Mouse (Mus musculus) WW6 (cell line): ENCODE measurements around the gene Mrs2.

ENCODE experiments used
- DNase-seq: peaks from one replicate; pipeline ENCODE4 v3.0.0-alpha.2; 2013; ENCODE audit warnings: low read depth, low spot score

The Mrs2 gene

DNA sequence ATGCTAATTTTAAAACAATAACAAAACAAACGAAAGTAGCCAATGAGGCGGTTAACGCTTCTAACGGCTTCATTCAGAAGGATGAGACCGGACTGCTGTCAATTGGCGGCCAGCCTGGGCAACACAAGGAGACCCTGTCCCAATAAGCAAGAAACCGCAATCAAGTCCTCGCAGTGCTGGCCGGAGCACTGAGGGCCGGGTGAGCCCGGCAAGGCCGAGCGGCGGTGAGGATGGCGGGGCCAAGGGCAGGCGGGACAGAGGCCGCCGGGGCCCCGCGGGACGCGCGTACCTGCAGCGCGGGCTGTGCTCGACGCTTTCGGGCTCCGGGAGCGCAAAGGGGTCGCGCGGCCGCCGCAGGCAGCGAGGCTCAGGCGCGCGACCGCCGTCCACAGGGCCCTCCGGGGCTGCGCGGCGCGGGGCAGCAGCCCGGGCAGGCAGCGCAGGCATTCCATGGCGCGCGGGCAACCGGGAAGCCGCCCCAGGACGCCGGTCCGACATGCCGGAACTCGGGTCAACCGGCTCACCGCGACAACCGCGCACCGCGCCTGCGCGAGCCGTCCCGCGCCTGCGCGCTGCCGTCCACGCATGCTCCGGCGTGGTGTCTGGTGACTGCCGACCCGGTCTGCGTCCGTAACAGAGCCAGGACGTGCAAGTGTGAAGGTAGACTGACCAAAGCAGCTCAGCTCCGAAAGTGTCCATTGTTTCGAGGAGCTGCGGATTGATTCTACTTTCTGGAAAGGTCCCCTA lies at the start of gene Mrs2:
Gene Mrs2 (minus strand): TSS at position 587 of the 747 bp plus-strand sequence.
- DNase-seq: peak; percentile 38

DNA sequence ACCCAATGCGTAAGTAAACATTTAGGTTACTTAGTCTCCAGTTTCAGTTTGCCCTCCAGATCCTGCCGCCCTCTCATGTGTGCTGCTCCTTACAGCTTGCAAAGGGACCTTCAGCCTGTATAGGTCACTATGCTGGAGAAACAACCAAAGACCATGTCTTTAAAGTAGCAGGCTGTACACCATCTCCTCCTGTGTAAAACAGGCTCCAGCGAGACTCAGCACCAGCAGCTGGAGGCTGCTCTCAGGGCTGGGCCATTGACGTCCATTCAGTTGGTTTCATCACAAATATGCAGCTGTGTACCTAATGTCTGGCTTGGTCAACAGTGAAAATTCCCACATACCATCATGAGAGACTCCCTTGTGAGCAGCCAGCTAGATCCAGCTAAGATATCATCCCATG lies 49.6 kb upstream of the Mrs2 start:
- DNase-seq: no peak

DNA sequence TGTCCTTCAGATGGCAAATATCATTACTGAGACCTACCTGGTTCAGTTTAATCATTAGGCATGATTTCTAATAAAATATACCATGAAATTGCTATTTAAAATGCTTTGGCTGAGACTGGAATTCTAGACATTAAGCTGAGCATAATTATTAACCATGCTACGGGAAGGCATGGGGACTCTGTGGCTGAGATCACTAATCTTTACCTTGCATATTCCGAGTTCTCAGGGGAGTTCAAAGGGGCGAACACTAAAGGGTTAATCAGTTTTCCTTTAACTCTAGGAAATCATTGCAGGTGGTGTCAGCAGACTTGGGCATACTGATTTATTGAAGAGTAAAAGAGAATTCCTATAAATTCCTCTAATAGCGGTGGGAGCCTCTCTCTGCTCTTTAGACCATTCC lies 47.0 kb upstream of the Mrs2 start:
- no peak for DNase-seq

DNA sequence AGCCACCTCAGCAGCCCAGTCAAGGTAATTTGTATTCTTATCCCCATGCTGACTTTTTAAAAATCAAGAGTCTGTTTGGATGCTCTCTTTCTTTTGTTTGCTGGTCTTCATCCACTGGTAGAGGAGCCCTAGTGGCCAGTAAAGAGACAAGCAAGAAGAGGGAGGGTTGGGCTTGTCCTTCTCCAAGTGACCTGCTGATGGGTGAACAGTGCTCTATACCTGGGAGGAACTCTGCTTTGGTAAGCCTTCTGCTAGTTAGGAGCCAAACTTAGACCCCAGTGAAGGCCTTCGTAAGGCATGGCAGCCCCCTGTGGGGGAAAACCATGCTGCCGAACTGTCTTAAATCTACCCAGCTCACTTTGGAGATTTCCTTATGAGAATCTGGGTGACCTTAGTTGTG lies 46.5 kb upstream of the Mrs2 start:
- DNase-seq: no peak

DNA sequence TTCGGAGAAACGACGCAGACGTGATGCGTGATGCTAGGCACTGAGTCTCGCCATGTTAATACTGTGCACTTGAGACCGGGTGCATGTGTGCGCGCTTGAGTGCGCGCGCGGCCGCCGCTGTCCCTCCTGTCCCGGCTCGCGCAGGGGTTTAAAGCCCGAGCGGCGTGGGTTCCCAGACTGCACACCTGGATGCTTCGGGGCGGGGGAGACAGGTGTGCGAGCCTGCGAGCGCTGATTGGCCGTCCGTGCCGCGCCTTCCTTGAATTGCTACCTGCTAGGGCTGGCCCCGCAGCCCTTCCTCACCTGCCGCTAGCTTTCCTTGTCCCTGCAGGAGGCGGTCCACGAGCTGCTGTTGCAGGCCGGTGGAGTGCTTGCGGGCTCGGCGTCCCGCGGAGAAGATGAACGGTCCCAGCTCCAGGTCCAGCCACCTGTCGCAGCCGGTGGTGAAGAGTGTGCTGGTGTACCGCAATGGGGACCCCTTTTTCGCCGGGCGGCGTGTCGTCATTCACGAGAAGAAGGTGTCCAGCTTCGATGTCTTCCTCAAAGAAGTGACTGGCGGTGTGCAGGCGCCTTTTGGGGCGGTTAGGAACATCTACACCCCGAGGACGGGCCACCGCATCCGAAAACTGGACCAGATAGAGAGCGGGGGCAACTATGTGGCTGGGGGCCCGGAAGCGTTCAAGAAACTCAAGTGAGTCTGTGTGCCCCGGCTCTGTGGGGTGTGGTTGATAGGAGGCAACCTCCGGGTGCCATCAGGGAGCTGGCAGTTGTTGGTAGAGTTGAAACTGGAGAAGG lies 35.9 kb upstream of the Mrs2 start, which contains the start of gene Dcdc2a:
Gene Dcdc2a (plus strand): TSS at position 132 of the 795 bp plus-strand sequence.
- peak; percentile 26 for DNase-seq

DNA sequence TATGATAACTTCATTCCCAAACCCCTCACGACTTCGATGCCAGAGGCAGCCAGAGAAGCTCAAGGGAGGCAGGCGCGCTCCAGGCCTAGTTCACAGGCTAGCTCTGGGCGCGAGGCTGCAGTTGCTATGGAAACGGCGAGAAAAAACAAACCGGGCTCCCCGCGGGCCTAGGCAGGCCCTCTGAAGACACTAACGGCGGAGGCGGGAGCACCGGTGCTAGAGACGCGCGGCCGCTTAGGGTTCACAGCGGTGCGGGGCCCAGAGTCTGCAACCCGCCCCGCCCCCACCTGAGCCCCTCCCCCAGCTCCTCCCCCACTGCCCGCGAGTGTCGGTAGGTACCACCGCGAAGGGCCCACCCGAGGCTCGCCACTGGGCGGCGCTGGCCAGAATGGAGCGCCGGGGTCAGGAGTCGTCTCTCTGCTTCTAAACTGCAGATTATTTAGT lies 35.0 kb upstream of the Mrs2 start:
- peak; percentile 34 for DNase-seq

DNA sequence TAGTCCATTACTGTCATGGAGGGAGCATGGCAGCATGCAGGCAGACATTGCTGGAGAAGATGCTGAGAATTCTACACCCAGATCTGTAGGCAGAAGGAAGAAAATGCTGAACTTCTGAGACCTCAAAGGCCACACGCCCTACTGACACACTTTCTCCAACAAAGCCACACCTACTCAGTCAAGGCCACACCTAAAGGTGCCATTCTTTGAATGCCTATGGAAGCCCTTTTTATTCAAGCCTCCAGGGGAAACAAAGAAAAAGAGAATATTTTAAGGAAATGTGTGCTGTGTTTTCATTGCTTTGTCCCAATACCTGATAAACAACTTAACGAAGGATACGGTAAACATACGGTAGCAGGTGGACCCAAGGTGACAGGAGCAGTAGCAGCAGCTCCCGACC lies 32.5 kb upstream of the Mrs2 start:
- no peak for DNase-seq

DNA sequence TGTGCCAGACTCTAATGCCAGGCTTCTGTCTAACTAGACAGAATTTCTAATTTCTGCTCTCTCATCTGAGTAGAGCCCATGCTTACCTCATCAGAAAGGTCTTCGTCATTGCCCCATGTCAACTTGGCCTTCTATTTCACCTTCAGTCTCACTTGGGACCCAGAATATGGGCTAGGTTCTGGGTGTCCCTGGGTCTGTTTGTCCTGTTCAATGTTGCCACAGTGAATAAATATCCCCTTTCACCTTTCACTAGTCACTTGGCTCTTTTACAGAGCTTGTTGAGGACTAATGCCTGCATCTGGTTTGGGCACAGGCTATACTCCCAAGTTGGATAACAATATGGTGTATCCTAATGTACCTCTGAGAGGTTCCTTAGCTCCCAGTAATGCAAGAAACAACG lies 19.3 kb upstream of the Mrs2 start:
- DNase-seq: no peak

DNA sequence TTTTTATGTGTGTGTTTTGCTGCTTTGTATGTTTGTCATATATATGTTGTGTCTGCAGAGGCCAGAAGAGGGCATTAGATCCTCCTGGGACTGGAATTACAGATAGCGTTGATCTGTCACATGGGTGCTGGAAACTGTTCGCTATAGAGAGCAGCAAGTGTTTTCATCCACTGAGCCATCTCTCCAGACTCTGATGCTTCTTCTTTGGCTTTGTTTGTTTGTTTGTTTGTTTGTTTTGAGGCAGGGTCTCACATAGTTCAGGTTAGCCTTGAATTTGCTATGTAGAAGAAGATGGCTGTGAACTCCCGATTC lies 6.9 kb upstream of the Mrs2 start:
- DNase-seq: no peak

DNA sequence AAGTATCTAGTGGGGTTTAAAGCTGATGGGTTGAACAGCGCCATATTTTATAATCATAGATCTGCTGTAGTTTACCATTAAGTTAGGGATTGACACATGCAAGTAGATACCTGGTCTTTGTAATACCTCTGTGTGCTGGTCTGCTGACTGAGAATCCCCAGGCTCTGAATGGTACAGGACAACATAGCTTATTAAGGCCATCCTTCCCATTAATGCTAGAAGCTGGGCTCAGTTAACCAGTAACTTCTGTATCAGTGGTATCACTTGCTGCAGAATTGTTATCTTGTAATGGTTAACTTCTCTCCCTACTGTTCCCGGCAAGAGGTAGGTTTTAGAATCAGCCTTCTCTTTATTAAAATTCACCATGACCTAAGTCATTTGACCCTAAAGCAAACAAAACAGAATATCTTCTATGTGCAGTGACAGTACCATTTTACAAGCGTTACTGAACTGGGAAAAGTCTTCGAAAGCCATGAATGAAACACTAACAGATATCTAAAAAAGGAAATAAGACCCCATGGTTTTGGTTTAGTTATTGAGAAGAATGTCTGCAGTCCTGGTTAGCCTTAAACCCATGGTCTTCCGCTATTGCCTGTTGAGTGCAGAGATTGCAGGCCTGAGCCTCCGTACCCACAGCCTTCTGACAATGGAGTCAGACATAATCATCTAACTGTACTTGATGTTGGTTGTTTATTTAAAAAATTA lies 6.4 kb upstream of the Mrs2 start:
- no peak for DNase-seq

DNA sequence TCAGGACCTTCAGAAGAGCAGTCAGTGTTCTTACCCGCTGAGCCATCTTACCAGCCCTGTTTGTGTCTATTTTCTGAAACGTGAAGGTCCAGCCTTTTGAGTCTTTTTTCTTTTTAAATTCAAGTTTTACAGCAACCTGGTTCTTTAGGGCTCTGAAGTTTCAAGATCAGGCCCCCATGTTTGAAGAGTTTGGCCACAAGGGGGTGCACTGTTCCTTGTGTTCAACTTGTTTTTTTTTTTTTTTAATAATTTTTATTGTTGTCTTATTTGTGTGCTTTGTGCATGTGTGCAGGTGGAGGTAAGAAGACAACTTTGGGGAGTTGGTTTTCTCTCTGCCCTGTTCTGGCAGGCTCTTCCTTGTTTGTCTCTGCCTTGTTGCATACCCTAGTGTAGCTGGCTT lies 4.5 kb upstream of the Mrs2 start:
- no peak for DNase-seq

DNA sequence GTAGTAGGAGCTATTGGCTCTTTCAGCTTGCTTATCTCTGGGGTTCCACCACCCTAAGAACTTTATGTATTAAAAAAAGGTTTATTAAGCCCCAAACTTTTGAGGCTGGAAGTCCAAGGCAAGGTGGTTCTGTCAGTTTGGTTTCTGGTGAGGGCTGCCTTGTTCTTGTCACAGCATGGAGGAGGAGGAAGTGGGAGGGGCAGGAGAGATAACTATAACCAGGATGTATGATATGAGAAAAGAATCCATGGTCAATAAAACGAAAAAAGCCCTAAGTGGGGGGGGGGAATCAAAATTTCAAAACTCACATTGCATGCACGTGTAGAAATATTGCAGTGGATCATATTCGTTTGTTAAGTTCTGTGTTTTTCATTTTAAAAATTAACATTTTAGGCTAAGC lies 3.0 kb upstream of the Mrs2 start:
- DNase-seq: no peak

DNA sequence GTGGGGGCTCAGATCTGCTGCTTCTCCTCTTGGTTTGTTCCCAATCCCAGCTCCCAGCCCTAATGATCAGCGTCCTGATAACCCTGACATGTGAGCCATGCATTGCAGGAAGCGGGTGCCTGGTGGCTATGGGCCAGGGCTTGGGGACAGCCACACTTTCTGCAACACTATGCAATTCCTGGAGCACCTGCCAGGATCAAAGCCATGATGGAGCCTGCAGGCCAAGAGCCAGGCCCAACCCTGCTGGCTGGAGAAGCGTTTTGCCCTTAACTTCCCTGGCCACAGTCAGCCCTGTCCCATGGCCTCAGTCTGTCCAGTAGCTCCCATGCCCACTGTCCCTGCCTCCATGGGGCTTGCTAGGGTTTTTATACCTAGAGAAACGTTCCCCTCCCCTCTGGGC lies 2.2 kb upstream of the Mrs2 start:
- no peak for DNase-seq

DNA sequence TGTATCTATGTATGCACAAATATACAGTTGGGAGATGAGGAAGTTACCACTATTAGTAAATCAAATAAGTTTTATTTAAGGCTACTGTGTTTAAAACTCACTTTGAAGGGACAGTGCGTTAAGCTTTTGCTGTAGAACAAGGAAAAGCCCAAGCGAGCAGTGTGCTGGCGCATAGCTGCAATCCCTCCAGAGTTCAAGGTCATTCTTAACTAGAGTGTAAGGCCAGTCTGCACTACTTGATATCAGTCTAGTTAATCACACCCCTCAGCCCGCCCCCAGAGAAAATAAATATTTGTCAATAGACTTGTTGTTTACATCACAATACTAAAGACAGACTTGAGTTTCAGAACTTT lies 337 bp upstream of the Mrs2 start:
- no peak for DNase-seq

DNA sequence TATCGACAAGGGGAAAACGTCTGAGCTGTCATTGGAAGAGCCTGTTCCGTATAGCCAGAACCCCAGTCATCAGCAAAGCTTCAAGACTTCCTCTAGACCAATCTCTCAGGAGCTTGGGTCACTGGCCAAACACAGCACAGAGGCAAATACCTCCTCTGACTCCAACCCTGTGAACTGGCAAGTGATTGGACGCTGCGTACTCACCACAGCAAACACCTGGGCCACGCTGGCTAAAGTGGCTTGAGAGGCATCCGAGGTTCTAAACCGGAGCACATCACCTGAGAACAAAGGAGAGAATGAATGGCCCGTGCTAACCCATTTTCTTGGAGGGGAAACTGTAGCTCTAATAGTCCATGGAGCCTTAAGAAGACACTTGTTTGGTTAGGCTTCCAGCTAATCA lies 1.9 kb downstream of the Mrs2 start:
- no peak for DNase-seq

DNA sequence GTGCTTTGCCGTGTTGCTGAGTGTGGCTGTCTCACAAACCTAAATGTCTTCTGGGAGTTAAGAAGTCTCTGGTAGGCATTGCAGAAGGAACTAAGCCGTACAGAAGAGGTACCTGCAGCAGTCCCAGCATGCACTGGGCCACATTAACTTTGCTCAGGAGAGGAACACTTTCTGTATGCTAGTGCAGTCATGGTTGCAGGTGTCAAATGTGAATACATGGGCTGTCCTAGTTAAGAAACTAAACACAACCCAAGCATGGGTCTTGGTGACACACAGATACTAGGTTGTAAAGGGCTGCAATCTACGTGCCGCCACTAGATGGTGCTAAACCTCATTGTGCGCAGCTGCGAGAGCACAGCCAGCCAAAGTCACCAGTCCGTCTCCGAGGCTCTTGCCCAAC lies 13.1 kb downstream of the Mrs2 start:
- no peak for DNase-seq

DNA sequence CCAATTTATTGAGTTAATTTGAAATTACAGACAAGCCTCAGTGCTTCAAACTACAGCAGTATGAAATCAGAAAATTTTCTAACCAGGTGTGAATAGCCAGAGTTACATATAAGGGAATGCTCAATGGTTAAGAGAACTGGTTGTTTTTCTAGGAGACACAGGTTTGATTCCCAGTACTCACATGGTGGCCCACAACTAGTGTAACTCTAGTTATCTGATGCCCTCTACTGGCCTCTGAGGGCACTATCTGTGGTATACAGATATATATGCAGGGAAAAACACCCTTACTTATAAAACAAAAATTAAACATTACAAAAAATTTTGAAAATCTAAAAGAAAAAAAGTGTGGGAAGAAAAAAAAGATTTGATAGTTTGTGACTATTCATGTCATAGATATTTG lies 17.2 kb downstream of the Mrs2 start:
- DNase-seq: no peak

DNA sequence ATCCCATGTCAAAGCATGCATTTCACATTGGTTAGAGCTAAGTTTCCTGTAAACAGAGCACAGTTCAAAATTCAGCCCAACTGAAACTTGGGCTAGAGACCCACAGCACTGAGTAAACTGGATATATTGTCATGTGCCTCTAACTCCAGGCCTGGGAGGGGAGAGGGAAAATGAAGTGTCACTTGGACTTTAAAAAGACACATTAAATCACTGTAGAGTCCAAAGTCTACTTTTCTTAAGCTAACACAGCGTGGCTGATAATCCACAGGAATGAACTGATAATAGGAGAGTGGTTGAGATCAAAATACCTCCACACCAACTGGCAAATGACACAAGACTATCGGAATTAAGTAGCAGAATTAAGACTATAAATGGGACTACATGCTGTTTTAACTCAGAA lies 20.6 kb downstream of the Mrs2 start:
- DNase-seq: no peak

DNA sequence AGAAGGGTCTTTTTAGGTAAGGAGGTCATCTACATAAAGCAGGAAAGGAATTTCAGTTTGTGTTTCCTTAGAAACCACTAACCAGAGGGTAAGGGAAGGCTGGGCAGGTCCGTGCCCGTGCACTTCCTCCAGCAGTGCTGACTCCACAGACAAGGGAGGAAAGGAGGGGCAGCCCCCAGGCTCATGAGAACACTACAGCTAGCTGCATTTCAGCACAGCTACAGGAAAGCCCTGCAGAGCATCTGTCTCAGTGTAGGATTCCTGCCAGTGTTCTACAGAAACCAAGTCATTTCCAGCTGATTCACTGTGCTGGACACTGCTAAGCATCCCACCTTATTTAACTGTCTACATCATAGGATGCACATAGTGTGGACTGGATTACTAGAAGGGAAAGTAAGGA lies 27.0 kb downstream of the Mrs2 start:
- no peak for DNase-seq

DNA sequence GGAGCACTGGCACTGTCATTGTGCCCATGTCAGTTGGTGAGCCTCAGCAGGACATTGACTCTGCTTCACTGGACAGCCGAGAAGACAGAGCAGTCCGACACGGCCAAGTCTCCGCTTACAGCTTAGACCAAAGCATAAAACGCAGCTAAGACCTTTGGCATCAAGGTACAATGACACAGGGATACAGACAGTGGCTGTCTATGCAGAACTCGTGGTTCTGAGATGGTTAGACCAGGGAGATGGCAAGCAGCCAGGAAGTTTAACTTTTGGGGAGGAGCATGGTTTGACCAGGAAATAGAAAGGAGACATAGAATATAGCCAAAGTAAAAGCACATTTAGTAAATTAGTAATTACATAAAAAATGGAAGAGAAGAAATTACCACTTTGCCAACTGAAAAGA lies 31.2 kb downstream of the Mrs2 start:
- DNase-seq: no peak

DNA sequence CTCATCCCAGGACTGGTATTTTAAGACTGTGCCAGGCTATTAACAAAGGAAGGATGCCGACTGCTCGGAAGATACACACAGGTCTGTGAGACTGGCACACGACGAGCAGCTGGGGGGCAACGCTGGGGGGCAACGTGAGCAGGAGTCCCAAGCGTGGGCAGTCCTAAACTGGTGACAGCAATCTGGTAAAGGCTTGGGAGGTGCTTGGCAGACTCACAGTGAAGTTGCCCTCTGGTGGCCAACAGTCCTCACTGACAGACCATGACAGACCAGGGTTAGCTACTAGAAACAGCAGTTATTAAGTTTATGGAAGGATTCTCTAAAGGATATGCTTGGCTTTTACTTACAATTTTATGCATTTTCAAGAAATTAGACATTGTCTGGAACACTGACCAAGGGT lies 31.8 kb downstream of the Mrs2 start:
- DNase-seq: peak; percentile 24

DNA sequence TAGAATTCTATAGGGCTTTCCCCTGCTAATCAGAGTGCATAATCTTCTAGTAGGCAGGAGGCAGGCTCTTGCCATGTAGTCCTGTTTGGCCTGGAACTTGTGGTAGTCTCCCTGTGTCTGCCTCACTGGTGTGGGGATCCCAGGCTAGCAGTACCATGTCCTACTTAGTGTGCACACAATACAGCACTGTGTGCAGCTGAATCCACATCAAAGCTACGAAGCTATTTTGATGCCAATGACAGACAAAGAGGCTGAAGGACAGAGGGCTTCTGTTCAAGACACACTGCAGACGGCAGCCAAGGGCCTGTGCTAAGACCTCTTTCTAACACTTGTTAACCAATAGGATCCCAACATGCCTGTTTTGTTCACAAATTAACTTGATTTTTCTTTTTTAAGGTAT lies 34.7 kb downstream of the Mrs2 start:
- no peak for DNase-seq

DNA sequence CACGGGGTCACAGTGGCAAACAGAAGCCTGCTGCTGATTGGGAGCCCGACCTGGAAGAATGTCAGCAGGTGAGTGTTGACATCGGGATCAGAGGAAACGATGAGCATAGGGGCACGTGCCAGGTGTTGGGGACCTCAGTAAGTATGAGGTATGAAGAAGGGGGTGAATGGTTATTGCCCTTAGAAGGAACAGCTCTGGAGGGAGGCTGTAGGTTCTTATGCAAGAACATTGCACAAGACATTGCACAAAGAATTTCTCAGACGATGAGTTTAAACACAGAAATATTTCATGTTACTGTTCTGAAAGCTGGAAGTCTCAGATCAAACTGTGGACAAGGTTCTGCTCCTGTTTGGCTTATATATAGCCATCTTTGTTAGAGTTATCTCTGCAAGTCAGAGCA lies 39.1 kb downstream of the Mrs2 start:
- DNase-seq: no peak
